Mouse (Mus musculus) c-Kit-positive CD71-negative TER-119-negative erythroid progenitor cells, embryonic 14.5 days (primary cell): ENCODE results near the gene Cd300c.
"Not testable (repeated sequence)": the region's sequence is repeated elsewhere in the genome, so short reads cannot be mapped to it uniquely, and the experiment has no call there.

Experiments used
- DNase-seq: peaks from one replicate; pipeline ENCODE4 v3.0.0-alpha.2; 2013; ENCODE audit warnings: low read depth

Cd300c gene

DNA sequence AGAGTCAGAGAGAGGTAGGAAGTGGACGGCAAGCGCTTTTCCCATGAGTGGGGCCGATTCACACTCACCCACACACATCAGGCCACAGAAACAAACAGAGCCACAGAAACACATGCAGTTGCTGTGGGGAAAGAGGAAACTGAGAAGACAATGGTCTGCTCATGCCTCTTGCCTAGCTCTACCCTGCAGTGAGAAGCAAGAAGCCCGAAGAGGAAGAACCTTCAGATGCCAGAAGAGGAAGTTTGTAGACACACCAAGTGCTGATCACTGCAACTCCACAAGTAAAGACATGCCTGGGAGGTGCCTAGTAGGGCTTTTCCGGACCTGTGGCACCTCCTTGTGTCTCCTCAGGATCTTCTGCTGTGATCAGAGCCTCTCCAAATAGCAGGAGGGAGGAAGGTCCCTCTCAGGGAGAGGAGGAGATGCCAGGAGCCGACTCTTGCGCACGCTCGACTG is at the start of gene Cd300c:
Gene Cd300c (minus strand): TSS at position 406 of the 456 bp plus-strand sequence.
- DNase-seq, result no peak

DNA sequence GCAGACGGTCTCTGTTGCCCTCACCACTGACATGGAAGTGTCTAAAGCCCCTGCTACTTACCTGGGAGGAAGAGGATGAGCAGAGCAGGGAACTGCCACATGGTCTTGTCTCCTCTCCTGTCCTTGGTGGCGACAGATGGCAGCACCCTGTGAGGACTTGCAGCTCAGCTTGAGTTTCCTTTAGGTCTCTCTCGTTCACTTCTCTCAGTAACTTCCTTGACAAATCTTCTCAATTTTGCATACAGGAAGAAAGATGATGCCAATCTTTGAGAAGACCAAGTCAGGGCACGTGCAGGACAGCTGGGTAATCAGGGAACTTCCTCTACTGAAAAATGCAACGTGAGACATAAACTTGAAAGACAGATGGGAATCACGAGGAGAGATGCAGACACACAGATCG is 47.1 kb upstream of the Cd300c start, which contains the start of gene Cd300ld2:
Gene Cd300ld2 (minus strand): TSS at position 101 of the 400 bp plus-strand sequence.
- DNase-seq, result not testable (repeated sequence)

DNA sequence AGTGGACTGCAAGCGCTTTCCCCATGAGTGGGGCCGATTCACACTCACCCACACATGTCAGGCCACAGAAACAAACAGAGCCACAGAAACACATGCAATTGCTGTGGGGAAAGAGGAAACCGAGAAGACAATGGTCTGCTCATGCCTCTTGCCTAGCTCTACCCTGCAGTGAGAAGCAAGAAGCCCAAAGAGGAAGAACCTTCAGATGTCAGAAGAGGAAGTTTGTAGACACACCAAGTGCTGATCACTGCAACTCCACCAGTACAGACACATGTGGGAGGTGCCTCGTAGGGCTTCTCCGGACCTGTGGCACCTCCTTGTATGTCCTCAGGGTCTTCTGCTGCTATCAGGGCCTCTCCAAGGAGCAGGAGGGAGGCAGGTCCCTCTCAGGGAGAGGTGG is 35.1 kb upstream of the Cd300c start:
- no peak for DNase-seq

DNA sequence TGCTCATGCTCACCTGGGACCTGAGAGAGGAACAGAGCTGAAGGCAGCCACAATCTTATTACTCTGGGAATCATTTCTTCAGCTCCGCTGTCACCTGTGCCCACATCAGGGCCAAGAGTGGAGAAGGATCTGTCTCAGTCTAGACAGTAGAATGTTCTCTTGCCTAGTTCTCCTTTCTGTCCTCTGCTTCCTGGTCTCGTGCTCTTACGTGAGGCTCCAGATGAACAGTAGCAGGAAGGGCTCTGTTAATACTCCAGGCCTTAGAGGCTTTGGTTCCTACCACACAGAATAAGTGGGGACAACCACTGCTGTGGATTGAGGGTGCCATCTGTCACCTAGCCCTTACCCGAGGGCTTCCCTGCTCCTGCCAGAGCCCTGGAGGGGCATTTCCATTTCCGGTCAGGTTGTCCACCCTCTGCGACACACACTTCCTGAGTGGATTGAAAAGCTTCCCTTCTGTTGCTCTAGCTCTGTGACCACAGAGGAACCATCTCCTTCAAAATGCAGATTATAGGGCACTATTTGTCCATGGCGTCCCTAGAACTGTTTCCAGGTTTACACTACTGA is 32.6 kb upstream of the Cd300c start, which contains the start of gene Cd300c2:
Gene Cd300c2 (minus strand): TSS at position 407 of the 567 bp plus-strand sequence.
- no peak for DNase-seq

DNA sequence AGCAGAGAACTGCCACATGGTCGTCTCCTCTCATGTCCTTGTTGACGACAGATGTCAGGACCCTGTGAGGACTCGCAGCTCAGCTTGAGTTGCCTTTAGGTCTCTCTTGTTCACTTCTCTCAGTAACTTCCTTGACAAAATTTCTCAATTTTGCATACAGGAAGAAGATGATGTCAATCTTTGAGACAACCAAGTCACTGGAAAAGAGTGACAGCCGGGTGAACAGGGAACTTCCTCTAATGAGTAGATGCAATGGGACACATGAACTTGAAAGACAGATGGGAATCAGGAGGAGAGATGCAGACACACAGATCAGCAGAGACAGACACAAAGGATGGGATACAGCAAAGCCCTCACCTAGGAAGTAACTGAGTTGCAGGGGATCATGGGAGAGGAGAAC is 20.8 kb upstream of the Cd300c start, which contains the start of gene Cd300ld:
Gene Cd300ld (minus strand): TSS at position 130 of the 400 bp plus-strand sequence.
- no peak for DNase-seq

DNA sequence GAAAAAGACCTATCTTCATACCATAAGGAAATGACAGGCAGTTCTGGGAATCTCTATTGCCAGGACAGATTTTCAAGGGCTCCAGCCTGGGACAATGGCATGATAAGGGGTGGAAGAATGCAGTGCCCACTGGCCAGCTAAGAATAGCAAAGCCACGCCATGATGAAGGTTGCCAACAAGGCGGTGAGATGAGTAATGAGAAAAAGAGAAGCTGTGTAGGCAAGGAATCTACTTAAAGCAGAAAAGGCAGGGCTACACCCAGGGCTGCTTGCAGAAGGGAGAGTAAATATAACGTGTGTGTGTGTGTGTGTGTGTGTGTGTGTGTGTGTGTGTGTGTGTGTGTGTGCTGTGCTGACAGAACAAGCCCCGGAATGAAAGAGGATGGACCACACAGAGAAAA is 12.9 kb upstream of the Cd300c start:
- no peak for DNase-seq

DNA sequence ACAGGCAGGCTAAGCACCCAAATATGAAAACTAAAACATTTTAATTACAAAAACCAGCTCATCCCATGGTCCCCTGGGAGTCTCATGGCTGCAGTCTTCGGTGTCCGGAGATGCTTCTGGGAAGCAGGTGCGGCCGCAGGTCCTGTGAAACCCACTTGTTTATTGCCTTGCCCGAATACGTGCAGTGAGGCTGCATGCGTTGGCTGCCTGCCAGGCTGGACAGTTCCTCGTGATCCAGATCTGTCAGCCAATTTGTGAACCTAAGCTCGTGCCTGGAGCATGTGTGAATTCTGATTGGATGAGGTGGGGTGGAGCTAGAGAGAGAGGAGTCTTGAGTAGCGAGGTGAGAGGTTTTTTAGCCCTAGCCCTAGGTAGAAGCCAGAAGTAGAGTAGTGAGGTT is 3.8 kb upstream of the Cd300c start:
- DNase-seq, result no peak

DNA sequence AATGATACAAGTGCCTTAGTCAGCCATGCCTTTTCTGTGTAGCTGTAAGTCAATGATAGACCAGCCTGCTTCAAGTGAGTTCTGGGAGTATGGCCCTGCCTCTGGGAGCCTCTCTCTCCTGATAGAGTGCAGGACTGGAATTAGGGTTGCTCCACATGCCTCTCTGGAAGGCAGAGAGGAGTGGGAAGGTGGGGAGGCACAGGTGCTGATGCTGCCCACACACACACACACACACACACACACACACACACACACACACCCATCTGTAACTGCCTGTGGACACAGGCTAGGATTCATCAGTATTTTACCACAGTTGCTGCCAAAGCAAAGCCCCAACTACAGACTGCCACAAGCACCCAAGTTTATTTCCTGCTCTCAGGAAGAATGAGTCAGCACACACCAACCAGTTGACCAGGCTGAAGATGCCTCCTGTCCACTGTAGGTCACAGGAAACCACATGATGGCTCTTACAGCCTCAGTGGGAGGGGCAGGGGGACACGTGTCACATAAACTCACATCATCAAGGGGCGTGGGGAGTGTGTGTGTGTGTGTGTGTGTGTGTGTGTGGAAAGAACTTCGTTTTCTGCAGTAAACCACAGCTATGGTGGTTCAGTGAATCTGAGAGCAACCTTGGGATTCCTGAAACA is 3.7 kb downstream of the Cd300c start:
- peak; percentile 47 for DNase-seq

DNA sequence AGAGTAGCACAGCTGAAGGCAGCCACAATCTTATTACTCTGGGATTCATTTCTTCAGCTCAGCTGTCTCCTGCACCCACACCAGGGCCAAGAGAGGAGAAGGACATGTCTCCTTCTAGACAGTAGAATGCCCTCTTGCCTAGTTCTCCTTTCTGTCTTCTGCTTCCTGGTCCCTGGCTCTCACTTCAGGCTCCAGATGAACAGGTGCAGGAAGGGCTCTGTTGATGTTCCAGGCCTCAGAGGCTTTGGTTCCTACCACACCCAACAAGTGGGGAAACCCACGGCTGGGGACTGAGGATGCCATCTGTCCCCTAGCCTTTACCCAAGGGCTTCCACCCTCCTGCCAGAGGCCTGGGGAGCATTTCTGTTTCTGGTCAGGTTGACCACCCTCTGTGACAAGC is 8.6 kb downstream of the Cd300c start:
- DNase-seq, result no peak

DNA sequence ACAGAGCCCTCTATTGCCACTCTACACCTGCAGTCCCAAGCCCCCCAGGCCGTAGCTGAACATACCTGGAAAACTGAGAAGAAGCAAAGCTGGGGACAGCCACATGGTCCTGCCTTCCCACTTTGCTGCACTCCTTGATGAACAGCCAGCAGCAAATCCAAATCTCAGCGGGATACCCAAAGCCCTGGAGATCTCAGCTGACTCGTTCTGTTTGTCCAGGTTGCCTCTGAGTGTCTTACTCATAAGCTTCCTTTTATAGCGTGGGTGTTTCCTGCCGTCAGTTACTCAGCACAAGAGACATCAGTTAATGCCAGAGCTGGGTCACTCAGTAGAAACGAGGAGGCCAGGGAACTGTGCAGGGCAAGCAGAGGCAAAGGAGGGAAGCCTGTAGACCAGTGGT is 34.8 kb downstream of the Cd300c start, which contains the start of gene Cd300lb:
Gene Cd300lb (minus strand): TSS at position 243 of the 400 bp plus-strand sequence.
- DNase-seq, result no peak

DNA sequence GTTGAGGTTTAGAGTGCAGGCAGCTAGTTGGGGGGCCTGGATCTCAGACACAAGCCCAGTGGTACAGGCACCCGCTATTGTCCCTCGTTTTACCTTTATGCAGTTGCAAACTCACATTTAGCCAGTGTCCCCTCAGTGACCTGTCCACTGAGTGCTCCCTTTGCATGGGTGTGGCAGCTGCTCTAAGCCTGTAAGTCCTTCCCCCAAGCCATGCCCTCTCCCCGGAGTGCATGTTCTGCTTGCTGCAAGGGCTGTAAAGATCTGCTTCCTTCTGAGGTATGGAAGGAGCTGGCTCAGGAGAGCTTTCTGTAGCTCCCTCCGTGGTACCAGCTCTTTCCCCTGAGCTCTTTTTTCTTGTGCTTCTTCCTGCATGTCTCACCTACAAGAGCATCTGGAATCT is 35.4 kb downstream of the Cd300c start:
- no peak for DNase-seq

DNA sequence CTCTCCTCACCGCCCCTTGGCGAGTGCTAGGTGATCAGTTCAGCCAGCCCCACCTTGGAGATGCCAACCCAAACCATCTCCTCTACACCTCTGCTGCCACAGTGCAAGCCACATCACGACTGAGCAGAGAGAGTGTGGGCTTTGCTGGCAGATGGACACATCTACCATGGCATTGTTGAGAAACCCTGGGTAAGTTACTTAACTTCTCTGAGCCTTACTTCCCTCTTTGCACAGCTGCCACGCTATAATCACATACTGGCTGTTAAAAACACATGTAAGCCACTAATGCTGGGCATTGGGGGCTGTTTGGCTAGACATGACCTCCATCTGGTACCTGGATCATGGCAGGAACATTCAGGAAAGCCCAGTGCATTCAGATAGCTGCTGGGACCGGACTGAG is 37.9 kb downstream of the Cd300c start:
- no peak for DNase-seq

DNA sequence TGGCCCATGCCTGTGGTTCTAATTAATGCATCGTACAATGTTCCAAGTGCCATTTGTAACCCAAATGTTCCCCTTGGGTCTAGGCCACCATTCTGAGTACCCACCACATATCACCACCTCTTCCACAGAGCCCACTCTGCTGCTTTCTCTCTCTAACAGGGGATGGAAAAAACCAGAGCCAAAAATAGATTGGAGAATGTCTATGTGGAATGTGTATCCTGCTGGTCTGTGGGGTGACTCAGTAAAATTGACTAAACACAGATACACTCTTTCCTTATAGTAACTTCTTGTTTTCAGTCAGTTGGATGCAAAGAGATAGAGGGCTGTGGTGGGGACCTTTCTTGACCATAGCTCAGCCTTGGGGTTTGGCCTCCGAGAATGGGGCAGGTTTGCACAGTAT is 39.4 kb downstream of the Cd300c start:
- no peak for DNase-seq

DNA sequence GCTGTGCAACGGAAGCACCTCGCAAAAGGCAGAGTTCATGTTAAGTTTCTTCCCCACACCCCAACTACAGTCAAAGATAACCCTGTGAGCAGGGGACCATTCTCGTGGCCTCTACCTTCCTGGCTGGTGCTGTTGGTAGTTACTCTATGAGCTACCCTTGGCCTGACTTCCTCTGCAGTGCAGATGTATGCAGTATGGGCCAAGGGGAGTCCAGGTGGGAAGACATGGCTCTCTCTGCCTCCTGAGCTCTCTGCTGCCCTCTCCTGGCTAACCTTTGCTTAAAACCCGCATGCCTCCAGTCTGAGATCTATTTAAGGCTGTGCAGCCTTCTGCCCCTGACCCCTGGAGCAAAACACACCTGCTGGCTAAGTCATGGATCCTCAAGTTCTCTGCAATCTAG is 45.0 kb downstream of the Cd300c start:
- DNase-seq, result no peak

DNA sequence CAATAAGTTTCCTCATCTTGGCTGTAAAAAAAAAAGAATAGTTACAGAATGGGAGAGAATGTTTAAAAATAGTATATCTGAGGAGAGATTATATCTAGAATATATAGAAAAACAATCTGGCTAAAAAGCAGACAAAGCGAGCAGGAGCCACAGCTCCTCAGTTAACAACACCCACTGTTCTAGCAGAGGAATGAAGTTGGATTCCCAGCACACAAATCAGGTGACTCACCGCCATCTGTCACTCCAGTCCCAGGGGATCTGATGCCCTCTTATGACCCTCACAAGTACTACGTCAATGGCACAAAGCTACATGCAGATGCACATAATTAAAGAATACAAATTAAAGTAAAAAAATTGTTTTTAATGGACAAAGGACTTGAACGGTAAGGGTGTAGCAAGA is 46.5 kb downstream of the Cd300c start:
- DNase-seq, result no peak

DNA sequence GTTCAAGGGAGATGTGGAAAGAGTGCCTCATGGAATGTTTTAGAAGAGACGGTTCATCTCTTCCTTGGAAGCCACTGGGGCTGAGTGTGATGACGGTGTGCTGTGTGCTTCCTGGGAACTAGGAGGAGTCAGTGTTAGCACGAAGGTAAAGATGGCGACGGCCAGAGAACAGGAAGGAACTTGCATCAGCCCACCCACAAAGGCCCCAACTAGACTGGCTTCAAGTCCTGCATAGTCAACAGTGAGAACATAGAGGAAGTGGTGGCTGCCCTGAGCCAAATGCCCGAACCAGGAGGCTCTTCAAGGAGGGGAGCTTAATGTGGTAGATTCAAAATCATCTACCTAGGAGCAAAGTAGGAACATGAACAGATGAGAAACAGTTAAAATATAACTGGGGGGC is 51.8 kb downstream of the Cd300c start:
- no peak for DNase-seq

DNA sequence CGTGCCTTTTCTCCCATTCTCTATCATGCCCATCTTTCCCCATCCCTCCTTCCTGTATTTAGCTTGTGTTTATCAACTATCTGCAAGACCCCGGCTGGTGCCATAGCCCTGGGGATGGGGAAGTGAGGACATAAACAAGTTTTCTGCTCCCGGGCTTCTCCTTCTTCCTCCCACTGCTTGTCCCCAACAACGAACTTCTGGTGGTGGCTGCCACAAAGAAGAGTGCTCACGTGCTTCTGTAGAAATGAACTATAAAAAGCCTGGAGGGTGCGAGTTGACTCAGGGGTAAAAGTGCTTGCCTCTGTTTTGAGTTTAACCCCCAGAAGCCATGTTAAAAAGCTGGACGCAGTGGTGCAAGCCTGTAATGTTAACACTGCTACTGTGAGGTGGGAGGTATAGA is 54.0 kb downstream of the Cd300c start:
- no peak for DNase-seq

DNA sequence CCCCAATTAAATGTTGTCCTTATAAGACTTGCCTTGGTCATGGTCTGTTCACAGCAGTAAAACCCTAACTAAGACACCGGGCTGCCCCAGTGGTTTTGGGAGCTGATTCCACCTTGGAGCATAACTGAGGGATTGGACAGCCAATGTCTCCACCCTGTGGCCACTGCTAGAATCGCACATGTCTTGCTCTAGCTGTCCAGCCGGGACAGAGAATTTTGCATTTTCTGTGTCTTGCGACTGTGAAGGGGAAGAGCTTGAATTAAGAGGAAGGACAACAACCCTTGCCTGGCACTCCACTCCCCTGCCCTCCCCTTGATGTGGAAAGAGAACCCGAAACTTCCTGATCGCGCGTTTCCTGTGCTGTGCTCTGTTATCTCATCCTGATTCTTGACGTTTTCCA is 56.1 kb downstream of the Cd300c start:
- DNase-seq, result peak; percentile 71

DNA sequence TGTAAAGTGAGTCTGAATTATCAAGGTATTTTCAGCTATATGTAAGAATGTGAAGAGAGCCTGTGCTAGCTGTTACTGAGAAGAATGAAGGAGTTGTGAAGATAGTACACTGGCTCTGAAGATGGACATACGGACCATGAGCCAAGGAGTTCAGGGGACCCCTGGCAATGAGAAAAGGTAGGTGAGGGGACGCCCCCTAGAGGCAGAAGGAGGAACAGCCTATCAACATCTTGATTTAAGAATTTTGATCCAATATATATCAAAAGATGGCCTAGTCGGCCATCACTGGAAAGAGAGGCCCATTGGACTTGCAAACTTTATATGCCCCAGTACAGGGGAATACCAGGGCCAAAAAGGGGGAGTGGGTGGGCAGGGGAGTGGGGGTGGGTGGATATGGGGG is 59.4 kb downstream of the Cd300c start:
- not testable (repeated sequence) for DNase-seq

DNA sequence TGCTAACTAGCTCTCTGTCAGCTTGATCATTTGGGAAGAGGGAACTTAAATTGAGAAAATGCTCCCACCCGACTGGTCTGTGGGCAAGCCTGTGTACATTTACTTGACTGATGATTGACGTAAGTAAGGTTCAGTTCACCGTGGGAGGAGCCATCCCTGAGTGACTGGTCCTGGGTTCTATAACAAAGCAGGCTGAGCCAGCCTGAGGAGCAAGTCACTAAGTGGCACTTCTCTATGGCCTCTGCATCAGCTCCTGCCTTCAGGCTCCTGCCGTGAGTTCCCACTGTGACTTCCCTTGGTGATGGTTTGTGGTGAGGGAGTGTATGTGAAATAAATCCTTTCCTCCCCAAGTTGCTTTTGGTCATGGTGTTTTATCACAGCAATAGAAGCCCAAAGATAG is 60.9 kb downstream of the Cd300c start:
- no peak for DNase-seq

DNA sequence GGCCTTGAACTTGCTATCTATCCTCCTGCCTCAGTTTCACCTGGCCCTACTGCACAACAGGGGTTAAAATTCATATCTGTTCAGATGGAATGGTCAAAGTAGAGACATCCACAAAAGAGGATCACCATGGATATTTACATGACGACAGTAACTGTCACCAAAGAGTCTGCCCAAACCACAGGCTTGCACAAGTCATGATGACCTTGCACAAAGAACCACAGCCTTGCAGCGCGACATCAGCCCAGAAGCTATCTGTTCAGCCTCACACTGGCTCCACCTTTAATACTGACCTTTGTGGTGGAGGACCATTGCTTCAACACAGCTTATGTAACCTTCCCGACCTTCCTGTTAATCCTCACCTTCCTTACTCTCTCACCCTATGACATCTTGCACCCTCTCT is 61.4 kb downstream of the Cd300c start:
- DNase-seq, result peak; percentile 73
